Mouse (Mus musculus) lung, adult 2 months (tissue): ENCODE measurements around the gene Ptpn4. TPM values are rescaled to one million over a fixed set of nuclear protein-coding genes. Genes with fewer than 3 reads are reported as not detected.
A peak's percentile ranks its signal among the peaks of the same experiment; 100 is the strongest.

Experiments used
- DNase-seq: peaks from one replicate; pipeline ENCODE4 v3.0.0; 2022
- H3K4me1 ChIP-seq: fragments of 200-500 bp; 2 replicates; pipeline ENCODE4 v1.6.1; 2011; ENCODE audit warnings: low read length; ENCODE audit not compliant: control insufficient read depth, insufficient read depth
- H3K4me3 ChIP-seq: fragments of 200-500 bp; replicated peaks from 2 replicates; pipeline ENCODE3; 2011; ENCODE audit warnings: low read depth, mild to moderate bottlenecking, control low read depth, low read length; ENCODE audit errors: extremely low read depth
- CTCF ChIP-seq: fragments of 200-500 bp; IDR thresholded peaks from 2 replicates; pipeline ENCODE4 v1.5.1; 2011; ENCODE audit warnings: mild to moderate bottlenecking, low read length, control low read depth; ENCODE audit not compliant: insufficient read depth
- POLR2A ChIP-seq: fragments of 200-500 bp; IDR thresholded peaks from 2 replicates; pipeline ENCODE4 v1.6.1; 2011; ENCODE audit warnings: low read depth, mild to moderate bottlenecking, control low read depth, low read length, borderline replicate concordance; ENCODE audit errors: extremely low read depth
- WGBS: fragments of 180-500 bp; shearing (Covaris S2); methylation state at CpG from one replicate; pipeline ENCODE4 v1.1.7; 2018; 5-methylcytosine and 5-hydroxymethylcytosine counted together
- polyA plus RNA-seq: library from polyadenylated mRNA; depleted of rRNA; stranded (reverse); fragments of >200 nt; gene quantifications from 2 replicates; pipeline ENCODE4 v1.2.3, GENCODE M21; 2012

Gene Ptpn4
- polyA plus RNA-seq, 1 experiment, result 4.2 TPM

DNA sequence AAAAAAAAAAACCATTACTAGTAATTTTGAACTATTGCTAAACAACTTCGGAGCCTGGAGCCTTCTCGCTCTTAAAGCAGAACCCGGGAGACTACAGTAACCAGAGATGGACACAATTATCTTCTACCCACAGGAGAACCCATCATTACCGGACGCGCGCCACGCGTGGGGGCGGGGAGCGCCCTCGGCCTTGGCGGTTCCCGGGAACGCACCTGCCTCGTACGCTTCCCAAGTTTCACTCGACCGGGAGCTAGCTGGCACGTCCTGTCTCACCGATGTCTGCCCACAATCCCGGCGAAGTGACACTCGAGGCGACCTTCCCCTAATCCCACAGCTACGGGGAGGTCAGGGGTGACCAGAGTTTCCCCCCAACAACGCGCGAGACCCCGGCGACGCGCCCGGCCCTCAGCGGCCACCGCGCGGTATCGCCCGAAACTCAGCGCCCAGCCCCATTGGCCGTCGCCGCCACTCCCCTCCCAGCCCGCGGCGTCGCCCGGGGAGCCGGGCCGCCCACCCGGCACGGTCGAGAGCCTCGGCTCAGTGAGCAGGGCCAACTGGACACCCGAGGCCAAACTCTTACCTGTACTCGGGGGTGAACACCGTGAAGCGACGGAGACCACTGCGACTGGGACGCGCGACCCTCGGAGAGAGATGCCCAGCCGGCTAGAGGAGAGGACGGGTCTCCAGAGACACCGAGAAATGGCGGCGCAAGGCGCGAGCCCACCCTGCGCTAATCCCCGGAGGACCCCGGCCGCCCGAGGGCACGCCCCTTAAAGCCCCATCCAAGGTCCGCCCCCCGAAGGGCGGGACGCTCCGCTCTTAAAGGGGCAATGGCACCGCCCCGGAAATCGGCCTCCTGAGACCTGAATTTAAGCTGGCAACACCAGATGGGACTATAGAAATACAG, 189.0 kb downstream of the Ptpn4 start, which contains the start of gene Epb41l5:
TSS of gene Epb41l5 (minus strand) at position 796 of the 907 bp plus-strand sequence.
- H3K4me3 ChIP-seq, result peak within 1 kb of the TSS; percentile 68
- TF ChIP-seq POLR2A (peak; percentile 71; the same call in 1 of the 2 replicates), CTCF (no peak)
- under 1% methylated on average over 86 of the region's 86 CpGs for WGBS
- H3K4me1 ChIP-seq, result no peaks in the 10 kb centered on the region
- DNase-seq, result peak; percentile 89

DNA sequence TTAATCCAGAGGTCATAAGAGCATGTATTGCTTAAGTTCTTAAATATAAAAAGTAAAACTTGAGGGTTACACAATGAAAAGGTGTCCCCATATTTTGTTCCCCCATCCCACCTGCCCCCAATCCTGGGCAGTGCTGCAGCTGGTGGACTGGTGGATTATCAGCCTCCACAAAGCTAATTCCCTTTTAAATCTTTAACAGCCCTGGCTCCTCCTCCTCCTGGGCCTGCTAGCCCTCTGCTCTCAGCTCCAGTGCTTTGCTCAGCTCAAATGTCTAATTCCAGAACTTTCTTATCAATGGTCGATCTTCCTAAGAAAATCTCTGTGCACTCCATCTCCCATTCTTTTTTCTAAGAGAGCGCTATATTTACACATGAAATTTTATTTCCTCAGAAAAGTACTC, 191.1 kb downstream of the Ptpn4 start:
- Histone ChIP-seq H3K4me3 (no peak overlapping the region), H3K4me1 (peaks cover 3% of the 10 kb centered on the region)
- TF ChIP-seq CTCF (no peak), POLR2A (no peak)
- DNase-seq, result no peak
- 66% methylated on average over 2 of the region's 2 CpGs for WGBS

GRCm38 (mm10) chr1:119642367-119642766, 195.0 kb downstream of the Ptpn4 start:
- Histone ChIP-seq H3K4me3 (no peak overlapping the region), H3K4me1 (peaks cover 3% of the 10 kb centered on the region)
- DNase-seq, result peak; percentile 56
- WGBS, result 58% methylated on average over 12 of the region's 12 CpGs
- no peak for TF ChIP-seq POLR2A
- TF ChIP-seq CTCF, result 0 out of 2 replicates have a peak, but pooled peaks have one; percentile 9

GRCm38 (mm10) chr1:119641090-119641812, 196.2 kb downstream of the Ptpn4 start:
- H3K4me1 ChIP-seq, result peaks cover 3% of the 10 kb centered on the region
- TF ChIP-seq POLR2A, result no peak
- TF ChIP-seq CTCF, result no peak
- H3K4me3 ChIP-seq, result no peak overlapping the region
- no peak for DNase-seq

GRCm38 (mm10) chr1:119640006-119640405, 197.4 kb downstream of the Ptpn4 start:
- 38% methylated on average over 2 of the region's 2 CpGs for WGBS
- DNase-seq, result no peak
- no peak for TF ChIP-seq POLR2A
- TF ChIP-seq CTCF, result no peak
- Histone ChIP-seq H3K4me1 (peaks cover 3% of the 10 kb centered on the region), H3K4me3 (no peak overlapping the region)

- H3K4me3 ChIP-seq, result no peak overlapping the region
- TF ChIP-seq POLR2A, result no peak
- TF ChIP-seq CTCF, result no peak
- no peaks in the 10 kb centered on the region for H3K4me1 ChIP-seq
- WGBS, result 77% methylated on average over 6 of the region's 6 CpGs
- DNase-seq, result no peak
Measured at GRCm38 (mm10) chr1:119637188-119638023, 200.0 kb downstream of the Ptpn4 start.

DNA sequence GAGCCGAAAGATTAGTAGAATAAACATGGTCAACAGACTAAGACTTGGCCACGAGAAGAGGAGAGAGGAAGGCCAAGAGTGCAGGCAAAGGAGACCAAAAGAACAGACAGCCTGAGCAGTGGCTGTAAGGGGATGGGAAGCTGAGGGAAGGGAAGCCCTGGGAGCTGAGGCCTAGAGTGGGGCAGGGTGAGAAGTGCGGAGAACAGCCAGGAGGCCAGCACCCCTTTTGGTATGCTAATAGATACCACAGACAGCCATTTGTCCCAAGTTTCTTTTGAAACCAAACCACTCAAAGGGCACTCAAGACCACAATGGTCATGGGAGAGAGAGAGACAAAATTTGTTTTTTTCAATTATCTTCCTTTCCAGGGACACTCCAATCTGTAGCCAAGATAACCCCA, 202.7 kb downstream of the Ptpn4 start:
- 58% methylated on average over 3 of the region's 3 CpGs for WGBS
- Histone ChIP-seq H3K4me1 (no peaks in the 10 kb centered on the region), H3K4me3 (no peak overlapping the region)
- no peak for TF ChIP-seq CTCF
- no peak for TF ChIP-seq POLR2A
- no peak for DNase-seq

GRCm38 (mm10) chr1:119630428-119630827, 207.0 kb downstream of the Ptpn4 start:
- 61% methylated on average over 1 of the region's 1 CpGs for WGBS
- no peak for TF ChIP-seq CTCF
- TF ChIP-seq POLR2A, result no peak
- DNase-seq, result no peak
- no peak overlapping the region for H3K4me3 ChIP-seq
- no peaks in the 10 kb centered on the region for H3K4me1 ChIP-seq

- no peaks in the 10 kb centered on the region for H3K4me1 ChIP-seq
- DNase-seq, result no peak
- no peak overlapping the region for H3K4me3 ChIP-seq
- WGBS, result 61% methylated on average over 4 of the region's 4 CpGs
- TF ChIP-seq POLR2A (no peak), CTCF (no peak)
Measured at GRCm38 (mm10) chr1:119626837-119627236, 210.6 kb downstream of the Ptpn4 start.
